Mouse (Mus musculus) small intestine, adult 2 months (tissue): ENCODE measurements around the gene Rnls. TPM values are rescaled to one million over a fixed set of nuclear protein-coding genes. Genes with fewer than 3 reads are reported as not detected.

Experiments
- H3K27ac ChIP-seq: fragments of 200-500 bp; 2 replicates; pipeline ENCODE4 v1.5.1; 2012; ENCODE audit warnings: low read depth, low read length, control low read depth, inconsistent platforms; ENCODE audit not compliant: insufficient read depth
- H3K27me3 ChIP-seq: fragments of 200-500 bp; 2 replicates; pipeline ENCODE4 v1.6.1; 2012; ENCODE audit warnings: mild to moderate bottlenecking, moderate library complexity, low read length, inconsistent platforms; ENCODE audit not compliant: control insufficient read depth, insufficient read depth
- H3K36me3 ChIP-seq: fragments of 200-500 bp; 2 replicates; pipeline ENCODE4 v1.6.1; 2012; ENCODE audit warnings: mild to moderate bottlenecking, low read length, control low read depth, inconsistent platforms; ENCODE audit not compliant: control insufficient read depth, insufficient read depth
- H3K4me1 ChIP-seq: fragments of 200-500 bp; 2 replicates; pipeline ENCODE4 v1.6.1; 2012; ENCODE audit warnings: low read length, inconsistent platforms, mixed read lengths; ENCODE audit not compliant: control insufficient read depth, insufficient read depth, insufficient read length
- H3K4me3 ChIP-seq: fragments of 200-500 bp; 2 replicates; pipeline ENCODE4 v1.5.1; 2012; ENCODE audit warnings: low read depth, mild to moderate bottlenecking, control low read depth, inconsistent platforms, low read length, moderate library complexity
- CTCF ChIP-seq: fragments of 200-500 bp; IDR thresholded peaks from 2 replicates; pipeline ENCODE4 v1.5.1; 2012; ENCODE audit warnings: low read depth, mild to moderate bottlenecking, control low read depth, inconsistent platforms, low read length, moderate library complexity, mixed read lengths; ENCODE audit not compliant: insufficient replicate concordance, insufficient read length; ENCODE audit errors: extremely low read depth
- POLR2A ChIP-seq: fragments of 200-500 bp; IDR thresholded peaks from 2 replicates; pipeline ENCODE4 v1.6.1; 2012; ENCODE audit warnings: low read depth, mild to moderate bottlenecking, control low read depth, inconsistent platforms, low read length, moderate library complexity
- WGBS: fragments of 180-500 bp; shearing (Covaris S2); methylation state at CpG from one replicate; pipeline ENCODE4 v1.1.7; 2018; 5-methylcytosine and 5-hydroxymethylcytosine counted together
- polyA plus RNA-seq: library from polyadenylated mRNA; depleted of rRNA; stranded (reverse); fragments of >200 nt; gene quantifications from 2 replicates; pipeline ENCODE4 v1.2.3, GENCODE M21; 2012

Gene Rnls
- polyA plus RNA-seq, 1 experiment: 1.1 TPM

GRCm38 (mm10) chr19:33231303-33231702 lies 160.8 kb downstream of the Rnls start:
- Histone ChIP-seq H3K36me3 (no peaks in the 10 kb centered on the region), H3K4me1 (no peaks in the 10 kb centered on the region), H3K27me3 (no peaks in the 10 kb centered on the region), H3K4me3 (no peak overlapping the region), H3K27ac (no peak overlapping the region)
- 70% methylated on average over 6 of the region's 6 CpGs for WGBS
- no peak for TF ChIP-seq POLR2A

GRCm38 (mm10) chr19:33227004-33227403 lies 165.1 kb downstream of the Rnls start:
- Histone ChIP-seq H3K36me3 (no peaks in the 10 kb centered on the region), H3K27me3 (no peaks in the 10 kb centered on the region), H3K4me3 (no peak overlapping the region), H3K27ac (no peak overlapping the region), H3K4me1 (peaks cover 8% of the 10 kb centered on the region)
- 6% methylated on average over 3 of the region's 3 CpGs for WGBS
- TF ChIP-seq POLR2A (no peak), CTCF (peak; percentile 76; the same call in 1 of the 2 replicates)

GRCm38 (mm10) chr19:33225858-33226705 lies 166.0 kb downstream of the Rnls start:
- no peaks in the 10 kb centered on the region for H3K36me3 ChIP-seq
- TF ChIP-seq CTCF (no peak), POLR2A (no peak)
- no peaks in the 10 kb centered on the region for H3K27me3 ChIP-seq
- H3K27ac ChIP-seq: no peak overlapping the region
- peaks cover 8% of the 10 kb centered on the region for H3K4me1 ChIP-seq
- 46% methylated on average over 5 of the region's 5 CpGs for WGBS
- H3K4me3 ChIP-seq: no peak overlapping the region

GRCm38 (mm10) chr19:33225002-33225376 lies 167.1 kb downstream of the Rnls start:
- 84% methylated on average over 9 of the region's 9 CpGs for WGBS
- Histone ChIP-seq H3K27me3 (no peaks in the 10 kb centered on the region), H3K27ac (peak overlapping the region; percentile 11; the same call in 1 of the 2 replicates), H3K36me3 (no peaks in the 10 kb centered on the region), H3K4me3 (no peak overlapping the region), H3K4me1 (peaks cover 8% of the 10 kb centered on the region)
- no peak for TF ChIP-seq CTCF
- no peak for TF ChIP-seq POLR2A

- WGBS: 76% methylated on average over 8 of the region's 8 CpGs
- TF ChIP-seq CTCF (no peak), POLR2A (no peak)
- Histone ChIP-seq H3K36me3 (no peaks in the 10 kb centered on the region), H3K27me3 (no peaks in the 10 kb centered on the region), H3K27ac (peak overlapping the region; percentile 11; the same call in 1 of the 2 replicates), H3K4me3 (no peak overlapping the region), H3K4me1 (peaks cover 8% of the 10 kb centered on the region)
Observed at GRCm38 (mm10) chr19:33224181-33225001, 167.7 kb downstream of the Rnls start.

GRCm38 (mm10) chr19:33223766-33224165 lies 168.3 kb downstream of the Rnls start:
- no peaks in the 10 kb centered on the region for H3K36me3 ChIP-seq
- H3K27ac ChIP-seq: peak overlapping the region; percentile 57
- no peaks in the 10 kb centered on the region for H3K27me3 ChIP-seq
- 34% methylated on average over 5 of the region's 5 CpGs for WGBS
- TF ChIP-seq CTCF (no peak), POLR2A (no peak)
- peaks cover 8% of the 10 kb centered on the region for H3K4me1 ChIP-seq
- H3K4me3 ChIP-seq: no peak overlapping the region

GRCm38 (mm10) chr19:33223276-33223675 lies 168.8 kb downstream of the Rnls start:
- no peaks in the 10 kb centered on the region for H3K27me3 ChIP-seq
- peak overlapping the region; percentile 57 for H3K27ac ChIP-seq
- no peak for TF ChIP-seq CTCF
- no peak for TF ChIP-seq POLR2A
- H3K4me3 ChIP-seq: no peak overlapping the region
- no peaks in the 10 kb centered on the region for H3K36me3 ChIP-seq
- H3K4me1 ChIP-seq: peaks cover 8% of the 10 kb centered on the region
- 14% methylated on average over 6 of the region's 6 CpGs for WGBS
